Mouse (Mus musculus) gonadal fat pad, adult 2 months (tissue): ENCODE results near the gene Zfp612. TPM values are rescaled to one million over a fixed set of nuclear protein-coding genes. Genes with fewer than 3 reads are reported as not detected.

ENCODE experiments used
- DNase-seq: peaks from one replicate; pipeline ENCODE4 v3.0.0-alpha.2; 2012; ENCODE audit warnings: low read depth
- polyA plus RNA-seq: library from polyadenylated mRNA; depleted of rRNA; stranded (reverse); fragments of >200 nt; gene quantifications from 2 replicates; pipeline ENCODE4 v1.2.3, GENCODE M21; 2012; rRNA removed

Zfp612 gene
- polyA plus RNA-seq, 1 experiment: 4.0 TPM

GRCm38 (mm10) chr8:110134236-110134635, 54.7 kb downstream of the Zfp612 start:
- DNase-seq: no peak

DNA sequence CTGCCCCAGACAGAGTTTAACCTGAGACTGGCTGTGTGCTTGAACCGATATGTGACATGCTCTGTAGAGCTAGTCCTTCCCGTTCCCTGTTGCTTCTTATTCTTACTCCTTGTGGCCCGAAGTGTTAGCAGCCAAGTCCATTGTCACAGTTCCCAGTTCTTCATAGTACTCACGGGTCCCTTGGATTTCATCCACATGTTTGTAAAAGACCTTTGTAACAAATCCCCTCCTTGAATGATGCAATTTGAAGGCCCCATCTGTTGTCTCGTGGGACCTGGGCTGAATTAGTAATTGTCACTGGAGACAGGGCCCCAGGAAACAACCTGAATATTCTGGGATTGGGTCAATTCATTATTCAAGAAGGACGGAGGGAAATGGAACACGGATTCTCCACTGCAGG, 56.0 kb downstream of the Zfp612 start:
- DNase-seq: no peak

- DNase-seq: no peak
Observed at GRCm38 (mm10) chr8:110140156-110140555, 60.6 kb downstream of the Zfp612 start.

DNA sequence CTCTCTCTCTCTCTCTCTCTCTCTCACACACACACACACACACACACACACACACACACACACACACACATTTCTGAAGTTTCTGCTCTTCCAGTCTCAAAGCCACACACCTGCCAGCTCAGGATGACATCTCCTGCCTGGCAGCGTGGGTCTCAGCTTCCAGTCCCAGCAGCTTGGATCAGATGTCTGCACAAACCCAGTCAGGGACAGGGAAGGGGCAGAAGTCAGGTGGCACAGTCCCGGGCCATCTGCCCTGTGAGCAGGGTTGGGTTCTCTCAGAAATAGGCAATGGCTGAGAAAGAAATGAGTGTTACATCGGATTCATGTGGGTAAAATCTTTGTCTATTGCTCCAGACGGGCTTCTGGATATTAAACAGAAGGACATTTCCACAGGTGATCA, 61.2 kb downstream of the Zfp612 start:
- DNase-seq: no peak

Other genes with a start within 250 kb of the Zfp612 start
- 6.5 and 7.4 TPM in 2 replicates for gene Phlpp2, start 211.2 kb upstream of the Zfp612 start, polyA plus RNA-seq
- gene Marveld3, start 117.5 kb upstream of the Zfp612 start, polyA plus RNA-seq: 4.8 and 8.3 TPM in 2 replicates
- gene Tat, start 89.3 kb upstream of the Zfp612 start, polyA plus RNA-seq: 0.34 and 0.94 TPM in 2 replicates
- gene Chst4, start 40.0 kb upstream of the Zfp612 start, polyA plus RNA-seq: 1.6 and 2.3 TPM in 2 replicates
- not detected in 2 replicates for gene Gm21964, start 21.5 kb downstream of the Zfp612 start, polyA plus RNA-seq
- not detected in 2 replicates for gene Gm17720, start 23.0 kb downstream of the Zfp612 start, polyA plus RNA-seq
- 0.65 TPM in 1 of 2 replicates, not detected in the other for gene Calb2, start 88.5 kb downstream of the Zfp612 start, polyA plus RNA-seq
- 3.6 and 3.9 TPM in 2 replicates for gene Cmtr2, start 135.9 kb downstream of the Zfp612 start, polyA plus RNA-seq
- gene Hydin, start 187.2 kb downstream of the Zfp612 start, polyA plus RNA-seq: 0.70 and 1.2 TPM in 2 replicates